Mouse (Mus musculus): ENCODE data around the gene AI413582.

DNA sequence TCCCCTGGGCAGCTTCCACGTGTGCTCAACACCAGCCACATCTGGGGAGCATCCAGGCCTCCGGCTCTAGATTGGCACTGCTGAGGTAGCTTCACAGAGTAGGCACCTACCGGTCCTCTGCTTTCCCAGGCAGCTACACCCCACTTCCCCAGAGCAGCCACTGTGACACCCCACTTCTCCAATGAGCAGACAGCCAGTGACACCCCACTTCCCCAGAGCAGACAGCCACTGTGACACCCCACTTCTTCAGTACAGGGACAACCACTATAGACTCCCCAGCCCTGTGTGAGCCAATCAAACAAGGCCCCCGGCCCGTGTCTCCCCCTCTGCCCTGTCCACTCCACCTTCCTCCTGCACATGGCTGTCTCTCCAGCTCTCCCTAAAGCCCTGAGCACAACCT, 46.4 kb upstream of the AI413582 start:
- TF ChIP-seq CTCF (IDR thresholded peaks at IDR 0.05; ENCODE audit: low read depth, low read length) (no peak), POLR2A (IDR thresholded peaks at IDR 0.05; ENCODE audit: extremely low read depth, insufficient read depth, low read length) (no peak)

Data from liver, adult 2 months (tissue).